Mouse (Mus musculus) large intestine, adult 2 months (tissue): ENCODE measurements around the gene Fam129b. TPM values are rescaled to one million over a fixed set of nuclear protein-coding genes. Genes with fewer than 3 reads are reported as not detected.

Source experiments
- polyA plus RNA-seq: library from polyadenylated mRNA; depleted of rRNA; stranded (reverse); fragments of >200 nt; gene quantifications from 2 replicates; pipeline ENCODE4 v1.2.3, GENCODE M21; 2012; rRNA removed

Fam129b gene
- polyA plus RNA-seq, 1 experiment: 28.7 TPM

Other genes starting within 250 kb of the Fam129b start
- gene Eng, start 229.5 kb upstream of the Fam129b start, polyA plus RNA-seq: 34.5 and 40.7 TPM in 2 replicates
- gene Fpgs, start 172.0 kb upstream of the Fam129b start, polyA plus RNA-seq: 31.5 TPM in 2 replicates
- 93.8 and 96.5 TPM in 2 replicates for gene Cdk9, start 163.0 kb upstream of the Fam129b start, polyA plus RNA-seq
- gene Sh2d3c, start 155.1 kb upstream of the Fam129b start, polyA plus RNA-seq: 8.4 and 14.2 TPM in 2 replicates
- 0.14 TPM in 1 of 2 replicates, not detected in the other for gene 6330409D20Rik, start 135.1 kb upstream of the Fam129b start, polyA plus RNA-seq
- gene Tor2a, start 118.9 kb upstream of the Fam129b start, polyA plus RNA-seq: 93.7 and 110 TPM in 2 replicates
- 0.58 and 1.4 TPM in 2 replicates for gene Ttc16, start 100.5 kb upstream of the Fam129b start, polyA plus RNA-seq
- gene Ptrh1, start 100.3 kb upstream of the Fam129b start, polyA plus RNA-seq: 17.4 and 30.9 TPM in 2 replicates
- not detected in 2 replicates for gene Cfap157, start 91.7 kb upstream of the Fam129b start, polyA plus RNA-seq
- gene Stxbp1, start 28.9 kb upstream of the Fam129b start, polyA plus RNA-seq: 9.4 and 9.7 TPM in 2 replicates
- 380 and 390 TPM in 2 replicates for gene Rpl12, start 85.4 kb downstream of the Fam129b start, polyA plus RNA-seq
- 6.3 and 10.2 TPM in 2 replicates for gene Lrsam1, start 85.5 kb downstream of the Fam129b start, polyA plus RNA-seq
- 12.4 and 14.9 TPM in 2 replicates for gene Slc2a8, start 106.0 kb downstream of the Fam129b start, polyA plus RNA-seq